8 mouse cellular contexts compared by ENCODE assay signal in the genomic region with DNA sequence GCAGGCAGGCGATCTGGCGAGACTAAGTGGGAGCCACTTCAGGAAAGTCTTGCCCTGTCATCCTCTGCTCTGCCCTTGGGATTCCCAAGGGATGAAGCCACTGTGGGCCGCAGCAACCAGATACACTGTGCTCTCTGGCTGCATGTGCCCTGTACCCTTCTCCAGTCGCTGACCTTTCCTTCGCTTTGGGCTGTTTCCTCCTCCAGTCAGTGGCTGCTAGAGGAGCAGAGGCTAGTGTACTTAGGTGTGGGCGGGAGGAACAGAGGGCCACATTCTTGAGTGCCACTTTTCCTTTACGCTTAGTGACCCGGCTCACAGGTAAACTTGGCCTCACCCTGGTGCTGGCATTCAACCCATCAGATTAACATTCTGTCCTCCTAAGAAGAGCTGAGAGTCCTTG. TPM values are rescaled to one million over a fixed set of nuclear protein-coding genes. Genes with fewer than 3 reads are reported as not detected.
DNase-seq lines count a peak whose midpoint lies in the region; ATAC-seq and TF ChIP-seq lines count a peak whose summit lies in the region.

No protein-coding gene starts in this region.

- H3K27ac ChIP-seq in hindbrain, postnatal 0 days, result no peak overlapping the region
- H3K27ac ChIP-seq in liver, embryonic 15.5 days (replicated peaks), result peak overlapping the region; percentile 95
- H3K27ac ChIP-seq in stomach, postnatal 0 days (replicated peaks), result peak overlapping the region; percentile 94

- no peaks in the 10 kb centered on the region for H3K27me3 ChIP-seq in hindbrain, postnatal 0 days (ENCODE audit: insufficient read depth, low read length)
- H3K27me3 ChIP-seq in liver, embryonic 15.5 days, result peaks cover 5% of the 10 kb centered on the region; the same call in 1 of the 2 replicates
- no peaks in the 10 kb centered on the region for H3K27me3 ChIP-seq in stomach, postnatal 0 days (ENCODE audit: control insufficient read depth, insufficient read depth, low read length)

- 0 out of 2 replicates have a peak, but pooled peaks have one; percentile 15 for ATAC-seq in hindbrain, postnatal 0 days
- peak; percentile 69 for ATAC-seq in liver, embryonic 15.5 days (ENCODE audit: insufficient read depth)
- ATAC-seq in stomach, postnatal 0 days (ENCODE audit: low FRiP score, low TSS enrichment), result peak; percentile 88

- peak overlapping the region; percentile 31; the same call in 1 of the 2 replicates for H3K4me2 ChIP-seq in hindbrain, postnatal 0 days (ENCODE audit: low read depth, low read length)
- H3K4me2 ChIP-seq in liver, embryonic 15.5 days, result peak overlapping the region; percentile 79
- H3K4me2 ChIP-seq in stomach, postnatal 0 days (replicated peaks; ENCODE audit: low read depth), result peak overlapping the region; percentile 47

- H3K4me1 ChIP-seq in hindbrain, postnatal 0 days (ENCODE audit: insufficient read depth, low read length), result peaks cover 7% of the 10 kb centered on the region
- peaks cover 39% of the 10 kb centered on the region for H3K4me1 ChIP-seq in liver, embryonic 15.5 days (replicated peaks)
- no peaks in the 10 kb centered on the region for H3K4me1 ChIP-seq in stomach, postnatal 0 days (replicated peaks; ENCODE audit: control insufficient read depth, insufficient read depth)

- H3K36me3 ChIP-seq in hindbrain, postnatal 0 days (ENCODE audit: insufficient read depth, low read length), result no peaks in the 10 kb centered on the region
- no peaks in the 10 kb centered on the region for H3K36me3 ChIP-seq in liver, embryonic 15.5 days (replicated peaks)
- no peaks in the 10 kb centered on the region for H3K36me3 ChIP-seq in stomach, postnatal 0 days (ENCODE audit: control insufficient read depth, insufficient read depth, low read length)

- TF ChIP-seq EP300 in stomach, postnatal 0 days (optimal IDR thresholded peaks at IDR 0.05), result no peak

- TF ChIP-seq CTCF in hindbrain, postnatal 0 days (IDR thresholded peaks at IDR 0.05; ENCODE audit: low read depth), result no peak
- no peak for TF ChIP-seq CTCF in stomach, postnatal 0 days (IDR thresholded peaks at IDR 0.05; ENCODE audit: low read depth)

- 44% methylated on average over 8 of the region's 8 CpGs for WGBS in hindbrain, postnatal 0 days
- WGBS in liver, embryonic 15.5 days (ENCODE audit: insufficient replicate concordance), result 45% methylated on average over 8 of the region's 8 CpGs
- WGBS in stomach, postnatal 0 days, result 40% methylated on average over 8 of the region's 8 CpGs

- DNase-seq in adrenal gland, postnatal 14 days, result peak; percentile 21
- DNase-seq in adrenal gland, postnatal 4 days (ENCODE audit: low spot score in 2 of 2), result no peak
- DNase-seq in MN1 (ENCODE audit: low spot score), result peak; percentile 14
- no peak for DNase-seq in hindbrain, postnatal 0 days (ENCODE audit: low spot score)
- peak; percentile 84 for DNase-seq in stomach, postnatal 0 days (ENCODE audit: low spot score)
- DNase-seq in right cerebral cortex, adult 2 months (ENCODE audit: low spot score in 2 of 2), result no peak
- no peak for DNase-seq in testis, postnatal 14 days (ENCODE audit: low spot score)

- H3K9ac ChIP-seq in hindbrain, postnatal 0 days (replicated peaks; ENCODE audit: low read length), result no peak overlapping the region
- peak overlapping the region; percentile 64 for H3K9ac ChIP-seq in liver, embryonic 15.5 days
- peak overlapping the region; percentile 47 for H3K9ac ChIP-seq in stomach, postnatal 0 days (ENCODE audit: low read length)

- no peaks in the 10 kb centered on the region for H3K9me3 ChIP-seq in hindbrain, postnatal 0 days (ENCODE audit: low read length)
- H3K9me3 ChIP-seq in liver, embryonic 15.5 days (replicated peaks), result no peaks in the 10 kb centered on the region
- H3K9me3 ChIP-seq in stomach, postnatal 0 days (ENCODE audit: control insufficient read depth, low read length), result no peaks in the 10 kb centered on the region

- H3K4me3 ChIP-seq in hindbrain, postnatal 0 days (ENCODE audit: low read length), result no peak overlapping the region
- H3K4me3 ChIP-seq in liver, embryonic 15.5 days (replicated peaks), result peak overlapping the region; percentile 46
- H3K4me3 ChIP-seq in stomach, postnatal 0 days (ENCODE audit: low read depth, low read length), result no peak overlapping the region; the same call in 1 of the 2 replicates

RNA-seq across cellular contexts. Expression of gene Epb41l4b, which starts 10.6 kb away (rescaled TPM):
- 3.5 and 5.4 TPM in 2 replicates for total RNA-seq in adrenal gland, postnatal 14 days (2021)
- total RNA-seq in adrenal gland, postnatal 4 days (2021), result 1 to 10 TPM; 7.6 to 8.1 TPM
- total RNA-seq in hindbrain, postnatal 0 days (2014; rRNA removed), result 13.9 and 14.7 TPM in 2 replicates
- 4.2 and 4.4 TPM in 2 replicates for polyA plus RNA-seq in hindbrain, postnatal 0 days (2015; fragmentation: Nextera tagmentation; extraction: Ambion mirVana)
- 2.0 and 2.4 TPM in 2 replicates for polyA plus RNA-seq in liver, embryonic 15.5 days (2015; fragmentation: Nextera tagmentation; extraction: Ambion mirVana)
- polyA plus RNA-seq in stomach, postnatal 0 days (2015; fragmentation: Nextera tagmentation; extraction: Ambion mirVana), result 23.0 and 23.5 TPM in 2 replicates

Comparison
In these comparisons a context has a peak if more than half of its experiments do, and no peak if none do; other contexts are left out.
1. DNase-seq: peak in adrenal gland, postnatal 14 days (single experiment), MN1 (single experiment) and stomach, postnatal 0 days (single experiment); none in adrenal gland, postnatal 4 days (0 of 2), hindbrain, postnatal 0 days (single experiment), right cerebral cortex, adult 2 months (0 of 2) and testis, postnatal 14 days (single experiment).
2. ATAC-seq: peak in every context shown above with its lines; median percentile 88 in stomach, postnatal 0 days; 69 in liver, embryonic 15.5 days; 15 in hindbrain, postnatal 0 days.
3. Peak in every context shown above with its lines, with median percentiles within 50 percentile points of each other: H3K4me2 ChIP-seq.